Mouse (Mus musculus) heart, postnatal 36 days (tissue): ENCODE measurements at regions not wholly inside any gene's neighbourhood (a gene's known extent, or its start where the extent isn't known, plus 50 kb on each side); places are given as distances from the start of the nearest gene placed in this dataset.

Experiments
- DNase-seq, 2 experiments: peaks; one replicate each; pipeline ENCODE4 v3.0.0; 2021 to 2022
- intact Hi-C: fragments of 180-260 bp; cut with DNase I; formaldehyde crosslinking; loops from one replicate; pipeline ENCODE4 v1.15.1; 2025

DNA sequence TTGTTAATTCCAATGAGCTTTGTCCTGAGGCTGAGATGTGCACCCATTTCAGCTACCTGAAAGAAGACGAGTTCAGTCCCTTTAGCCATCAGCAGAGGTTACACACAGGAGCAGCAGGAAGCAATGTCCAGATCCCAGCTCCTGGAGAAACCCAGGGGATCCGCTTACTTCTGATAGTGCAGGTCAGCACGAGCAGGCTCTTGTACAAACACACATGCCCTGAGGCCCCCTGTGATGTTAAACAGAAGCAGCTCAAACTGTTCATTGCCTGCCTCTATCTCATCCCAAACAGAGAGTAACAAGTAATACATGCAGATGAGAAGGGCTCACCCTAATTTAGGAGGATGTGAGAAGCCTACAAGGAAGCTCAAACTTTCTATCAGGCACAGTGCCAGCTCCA, 203.3 kb upstream of the Apob start:
- intact Hi-C loops = loop anchor here (10.0 kb wide), 1 partner anchor 229 kb away; no protein-coding TSS in a partner anchor
- DNase-seq = no peak

DNA sequence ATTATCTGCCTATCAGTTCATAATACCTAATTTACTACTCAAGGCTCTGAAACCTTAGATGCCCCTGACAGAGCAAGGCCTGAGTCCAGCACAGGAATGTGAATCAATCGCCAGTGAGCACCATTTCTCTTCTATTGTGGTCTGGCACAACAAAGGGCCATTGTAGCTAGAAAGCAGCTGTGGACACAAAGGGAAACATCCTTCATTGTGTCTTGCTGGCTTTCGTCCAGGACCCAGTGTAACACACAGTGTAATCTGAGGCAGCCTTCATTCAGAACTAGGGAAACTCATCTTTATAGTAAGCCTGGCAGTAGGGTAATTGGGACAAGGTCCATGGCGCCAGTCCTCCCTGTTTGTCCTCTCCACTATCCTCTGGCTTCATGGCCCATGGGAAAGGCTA, 201.1 kb upstream of the Apob start:
- intact Hi-C loops = loop anchor here (10.0 kb wide), 1 partner anchor 232 kb away; no protein-coding TSS in a partner anchor
- no peak for DNase-seq

DNA sequence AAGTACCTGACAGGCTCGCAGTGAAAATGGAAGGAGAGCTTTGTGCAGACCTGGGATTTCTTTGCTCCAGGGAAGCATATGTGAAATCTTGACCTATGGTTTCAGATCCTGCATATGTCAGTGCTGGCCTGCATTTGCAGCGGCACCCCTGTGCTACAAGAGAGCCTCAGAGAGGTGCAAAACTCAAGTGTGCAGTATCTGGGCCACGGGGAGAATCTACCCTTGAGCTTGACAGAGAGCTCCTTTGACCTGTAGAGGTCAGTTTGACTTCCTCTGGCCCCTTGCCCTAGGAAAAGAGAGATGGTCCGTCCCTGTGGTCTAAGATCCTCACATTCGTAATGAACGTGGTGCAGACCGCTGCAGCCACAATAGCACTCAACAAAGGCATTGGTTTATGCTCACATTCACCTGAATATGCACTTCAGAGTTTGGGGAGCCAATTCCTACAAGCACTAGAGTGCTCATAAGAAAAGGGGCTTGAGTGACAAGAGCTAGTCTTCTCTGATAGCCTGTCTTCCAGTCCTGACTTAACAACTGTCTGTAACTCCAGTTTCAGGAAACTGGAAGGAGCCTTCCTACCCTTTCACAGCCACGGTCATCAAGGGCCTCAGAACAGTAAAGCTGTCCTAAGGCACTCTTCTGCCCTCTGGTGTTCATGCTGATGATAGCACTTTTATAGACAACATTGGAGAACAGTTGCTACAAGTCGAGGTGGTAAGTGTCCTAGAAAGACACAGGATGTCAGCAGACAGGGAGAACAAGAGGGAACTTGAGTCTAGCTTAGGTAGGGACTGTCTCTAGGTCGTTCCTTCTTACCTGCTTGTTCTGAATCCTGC, 200.0 kb upstream of the Apob start:
- intact Hi-C loops = loop anchor here (2.0 to 10.0 kb wide), 2 partner anchors 201 to 233 kb away; no protein-coding TSS in a partner anchor
- peak; percentile 19 to 21 for DNase-seq

DNA sequence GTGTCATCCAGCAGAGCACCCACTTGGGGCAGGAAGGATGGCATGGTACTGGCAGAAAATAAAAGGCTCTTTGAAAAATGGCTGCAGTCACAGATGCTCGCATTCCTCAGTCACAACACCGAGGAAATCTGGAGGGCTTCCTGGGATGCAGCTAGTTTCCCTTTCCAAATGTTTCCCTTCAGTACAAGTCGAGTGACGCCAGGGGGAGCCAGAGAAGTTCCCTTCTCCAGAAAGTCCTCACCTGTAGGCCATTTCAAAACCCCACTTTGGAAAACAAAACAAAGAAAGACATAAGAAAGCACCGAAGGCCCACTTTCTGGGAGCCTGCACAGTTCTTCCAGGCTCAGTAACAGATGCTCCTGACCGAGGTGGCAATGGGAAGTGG, 199.4 kb upstream of the Apob start:
- intact Hi-C loops = loop anchor here (2.0 to 10.0 kb wide), 2 partner anchors 201 to 233 kb away; no protein-coding TSS in a partner anchor
- DNase-seq = no peak

DNA sequence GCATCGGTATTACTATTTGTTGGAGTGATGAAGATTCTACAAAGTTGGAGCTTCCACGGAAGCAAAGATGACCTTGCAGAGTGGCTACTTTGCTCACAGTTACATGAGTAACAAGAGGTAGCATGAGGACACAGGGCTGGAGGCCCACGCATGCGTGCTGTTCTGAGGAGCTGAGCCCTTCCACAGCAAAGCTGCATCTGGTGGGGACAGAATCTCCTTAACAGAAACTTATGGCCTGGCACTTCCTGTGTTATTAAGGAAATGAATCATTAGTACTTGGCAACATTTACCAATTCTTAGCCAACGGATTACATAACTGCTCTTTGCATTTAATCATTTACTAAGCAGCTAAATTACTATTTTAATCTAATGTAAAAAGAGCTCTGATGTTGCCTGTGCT, 160.8 kb upstream of the Apob start:
- intact Hi-C loops = no loop called here

DNA sequence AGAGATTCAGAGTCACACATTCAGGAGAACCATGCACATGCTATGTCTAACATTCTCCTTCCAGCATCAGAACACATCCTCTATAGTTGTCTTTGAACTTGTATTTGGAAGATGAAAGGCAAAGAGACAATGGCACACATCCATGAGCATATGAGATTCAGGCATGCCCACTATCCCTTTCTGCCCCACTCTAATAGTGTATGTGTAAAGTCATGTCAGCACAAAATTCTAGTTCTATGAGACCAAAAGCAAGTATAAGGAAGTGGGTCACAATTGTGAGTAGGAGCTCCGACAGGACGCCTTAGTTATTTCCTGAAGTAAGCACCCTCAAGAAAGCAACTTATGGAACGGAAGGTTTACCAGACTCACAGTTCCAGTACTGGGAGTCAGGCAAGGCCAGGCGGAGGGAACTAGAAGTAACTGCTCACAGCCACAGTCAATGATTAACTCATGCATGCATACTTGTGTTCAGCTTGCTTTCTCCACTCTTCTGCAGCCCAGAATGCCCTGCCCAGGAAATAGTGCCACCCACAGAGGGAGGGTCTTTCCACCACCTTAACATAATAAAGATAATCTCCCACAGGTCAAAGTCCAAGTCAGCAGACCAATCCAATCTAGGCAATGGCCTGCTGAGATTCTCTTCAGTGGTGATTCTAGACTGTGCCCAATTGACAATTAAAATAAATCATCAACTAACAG, 157.3 kb upstream of the Apob start:
- intact Hi-C loops = no loop called here
- no peak for DNase-seq

More for the DNA sequence above, 160.8 kb upstream of the Apob start:
- DNase-seq = peak; percentile 15 to 29

DNA sequence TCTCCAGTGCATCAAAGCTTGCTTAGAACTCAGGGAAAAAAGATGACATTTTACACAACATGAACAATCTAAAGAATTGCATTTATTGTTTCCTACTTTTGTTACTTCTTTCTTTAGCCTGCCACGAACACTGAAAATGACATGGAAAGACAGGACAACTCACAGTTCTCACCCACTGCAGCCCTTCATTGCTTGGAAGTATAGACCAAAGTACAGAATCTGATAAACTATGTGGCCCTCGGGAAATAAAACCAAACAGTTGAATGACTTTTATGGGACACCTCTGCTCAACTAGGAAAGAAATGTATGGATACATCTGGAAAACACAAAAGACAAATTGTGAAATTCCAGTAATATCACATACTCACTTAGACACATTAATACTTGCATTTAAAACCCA, 156.7 kb upstream of the Apob start:
- intact Hi-C loops = no loop called here
- no peak for DNase-seq

DNA sequence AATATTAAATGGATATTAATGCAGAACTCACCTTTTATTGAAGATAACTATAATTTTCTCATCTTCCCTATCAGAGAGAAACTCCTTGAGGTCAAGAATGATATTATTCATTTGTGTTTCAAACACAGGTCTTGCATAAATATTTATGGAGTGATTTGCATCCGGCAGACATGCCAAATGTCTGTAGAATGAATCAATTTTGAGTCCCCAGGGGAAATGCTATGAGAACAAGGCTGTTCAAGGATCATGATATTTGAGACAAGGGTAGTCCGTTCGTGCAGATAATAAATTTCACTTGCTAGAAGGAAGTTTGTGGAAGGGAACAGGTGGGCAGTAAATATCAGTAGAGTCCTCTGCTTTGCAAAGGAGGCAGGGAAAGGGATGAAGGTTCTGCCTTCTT, 141.7 kb upstream of the Apob start:
- DNase-seq = no peak
- intact Hi-C loops = no loop called here

DNA sequence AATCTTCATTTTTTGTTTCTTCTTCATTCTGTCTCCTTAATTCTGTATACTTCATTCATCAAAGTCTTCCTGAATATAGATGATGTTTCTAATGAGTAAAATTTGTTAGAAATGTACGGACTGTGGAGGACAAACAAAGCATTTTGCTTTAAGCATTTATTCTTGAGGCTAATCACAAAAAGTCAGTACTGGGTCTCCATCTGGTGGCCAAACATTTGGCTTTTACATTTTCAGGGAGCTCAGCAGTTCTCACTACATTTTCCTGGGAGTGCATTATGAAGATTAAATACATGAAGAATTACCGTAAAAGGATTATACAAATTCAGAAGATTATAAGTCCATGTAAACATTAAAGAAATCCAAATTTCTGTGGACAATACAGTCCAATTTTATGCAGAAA, 123.6 kb upstream of the Apob start:
- DNase-seq = no peak
- intact Hi-C loops = no loop called here

DNA sequence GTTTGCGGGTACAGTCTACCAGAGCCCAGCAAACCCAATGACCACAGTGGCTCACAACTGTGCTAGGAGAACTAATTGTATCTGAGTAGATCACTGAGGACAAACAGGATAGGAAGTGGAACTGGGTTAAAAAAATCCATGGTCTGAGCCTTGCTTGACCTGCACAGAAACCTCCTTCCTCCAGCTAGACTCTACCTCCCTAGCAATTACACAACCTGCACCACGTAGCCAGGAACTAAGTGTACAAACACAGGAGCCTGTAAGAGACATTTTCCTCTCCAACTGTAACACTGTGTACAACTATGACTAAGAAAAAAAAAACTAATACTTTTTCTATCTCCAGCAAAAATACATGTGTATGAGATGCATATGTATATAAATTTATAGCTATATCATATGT, 121.8 kb upstream of the Apob start:
- no peak for DNase-seq
- intact Hi-C loops = no loop called here

DNA sequence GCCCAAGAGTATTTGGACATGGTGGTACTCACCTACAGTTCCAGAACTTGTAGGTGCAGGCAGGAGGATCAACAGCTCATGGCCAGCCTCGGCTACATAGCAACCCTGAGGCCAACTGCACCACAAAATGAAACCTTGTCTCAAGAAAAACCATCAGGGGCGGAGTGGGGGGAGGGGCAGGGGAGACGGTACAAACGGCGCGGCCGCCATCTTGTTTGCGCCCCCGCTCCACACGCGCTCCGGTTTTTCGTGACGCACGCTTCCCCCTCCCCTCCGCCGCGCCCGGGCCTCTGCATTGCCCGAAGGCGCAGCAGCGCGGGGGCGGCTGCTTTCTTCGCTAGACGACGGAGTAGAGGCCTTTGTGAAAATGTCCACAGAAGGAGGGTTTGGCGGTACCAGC, 117.9 kb upstream of the Apob start:
- intact Hi-C loops = no loop called here
- no peak for DNase-seq

DNA sequence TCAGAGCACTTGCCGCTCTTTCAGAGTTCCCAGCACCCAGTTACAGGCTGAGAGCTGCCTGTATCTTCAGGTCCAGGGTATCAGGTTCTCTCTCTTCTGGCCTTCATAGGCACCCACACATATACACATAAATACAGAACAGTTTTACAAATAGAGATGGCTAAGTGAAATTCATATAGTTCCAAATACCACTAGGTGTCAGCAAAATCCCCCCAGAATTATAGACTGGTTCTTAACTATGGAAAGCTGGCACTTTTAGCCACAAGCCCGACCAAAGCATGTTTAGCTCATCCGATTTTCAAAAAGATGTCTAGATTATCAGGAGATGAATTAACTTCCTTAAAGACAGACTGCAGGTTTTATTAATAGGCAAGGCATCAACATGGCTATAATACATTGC, 107.4 kb upstream of the Apob start:
- no peak for DNase-seq
- intact Hi-C loops = loop anchor here (2.0 kb wide), 1 partner anchor 109 kb away; no protein-coding TSS in a partner anchor

DNA sequence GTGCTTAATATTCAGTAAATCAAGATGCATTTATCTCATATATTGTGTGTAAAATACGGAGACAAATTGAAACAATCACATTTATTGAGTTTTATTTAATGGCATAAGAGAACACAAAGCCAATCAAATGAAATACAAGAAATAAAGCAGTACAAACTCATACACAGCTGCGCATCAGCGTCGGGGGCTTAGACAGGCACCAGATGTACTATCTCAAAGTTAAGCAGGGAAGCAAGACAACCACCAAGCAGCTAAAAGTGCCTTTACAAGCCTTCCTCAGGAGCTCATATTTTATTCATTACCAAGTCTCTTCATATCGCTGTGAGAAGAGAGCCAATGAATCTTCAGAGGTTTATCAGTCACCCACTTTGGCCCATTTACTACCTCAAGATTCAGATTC, 107.0 kb upstream of the Apob start:
- no peak for DNase-seq
- intact Hi-C loops = loop anchor here (2.0 kb wide), 1 partner anchor 108 kb away; no protein-coding TSS in a partner anchor

DNA sequence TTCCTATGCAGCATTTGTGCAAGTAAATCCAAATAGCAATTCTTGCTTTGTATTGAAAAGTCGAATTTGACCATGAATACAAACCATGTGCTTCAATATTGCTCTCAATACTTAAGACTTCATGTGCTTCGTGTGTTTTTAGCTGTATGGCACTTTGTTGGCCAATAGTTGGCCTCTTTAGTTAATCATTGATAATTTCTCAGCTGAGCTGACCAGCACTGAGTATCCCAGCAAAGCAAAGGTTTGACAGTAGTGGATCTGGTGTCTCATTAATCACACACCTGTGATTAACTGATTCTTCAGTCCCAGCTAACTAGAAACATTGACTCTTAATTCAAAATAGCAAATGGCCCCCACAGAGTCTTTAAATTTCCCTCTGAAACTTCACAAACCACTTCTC, 102.0 kb upstream of the Apob start:
- intact Hi-C loops = no loop called here
- DNase-seq = no peak

DNA sequence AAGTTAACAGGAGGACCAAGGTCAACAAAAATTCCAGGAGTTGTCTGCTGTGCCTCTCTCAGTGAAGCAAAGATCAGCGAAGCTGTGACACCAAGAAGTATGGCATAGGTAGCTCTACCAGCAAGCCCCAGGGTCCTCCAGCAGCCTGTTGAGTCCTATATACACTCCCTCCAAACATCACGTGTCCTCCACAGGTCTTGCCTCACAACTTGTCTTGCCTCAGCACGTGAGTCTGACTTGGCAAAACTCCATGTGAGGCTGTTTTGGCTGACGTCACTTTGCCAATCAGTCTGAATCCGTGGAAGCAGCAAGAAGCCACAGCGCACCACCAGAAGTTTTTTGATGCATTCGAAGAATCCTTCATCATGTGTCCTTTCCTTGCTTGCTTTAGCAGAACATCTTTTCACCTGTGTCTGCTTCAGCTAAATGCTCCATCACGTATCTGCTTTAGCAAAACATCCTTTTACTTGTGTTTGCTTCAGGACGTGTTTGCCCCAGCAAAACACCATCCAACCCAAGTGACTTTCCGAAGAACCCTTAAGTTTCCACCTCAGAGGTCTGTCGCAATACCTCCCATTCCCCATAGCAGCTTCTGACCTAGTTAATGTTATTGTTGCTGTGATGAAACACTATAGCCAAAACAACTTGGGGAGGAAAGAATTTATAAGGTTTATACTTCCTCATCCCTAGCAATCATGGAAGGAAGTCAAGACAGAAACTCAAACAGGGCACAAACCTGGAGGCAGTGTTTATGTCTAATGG, 101.0 kb upstream of the Apob start:
- DNase-seq = no peak
- intact Hi-C loops = no loop called here

DNA sequence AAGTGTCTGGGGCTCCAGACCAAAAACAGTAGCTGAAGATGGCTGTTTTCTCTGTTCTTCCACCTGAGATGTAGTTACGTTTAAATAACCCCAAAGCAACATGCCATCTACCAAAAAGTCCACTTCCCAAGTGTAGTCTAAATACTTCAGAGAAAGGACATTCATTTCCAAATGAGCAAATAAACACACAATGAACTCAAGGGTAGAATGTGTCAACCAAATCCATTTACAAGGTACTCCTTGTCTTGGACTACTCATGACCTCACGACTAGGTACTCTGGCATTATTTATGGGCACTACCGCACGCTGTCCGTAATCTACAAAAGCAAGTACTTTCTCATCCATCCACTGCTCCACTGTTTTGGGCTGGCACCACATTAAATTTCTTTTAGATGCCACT, 98.7 kb upstream of the Apob start:
- DNase-seq = no peak
- intact Hi-C loops = no loop called here

DNA sequence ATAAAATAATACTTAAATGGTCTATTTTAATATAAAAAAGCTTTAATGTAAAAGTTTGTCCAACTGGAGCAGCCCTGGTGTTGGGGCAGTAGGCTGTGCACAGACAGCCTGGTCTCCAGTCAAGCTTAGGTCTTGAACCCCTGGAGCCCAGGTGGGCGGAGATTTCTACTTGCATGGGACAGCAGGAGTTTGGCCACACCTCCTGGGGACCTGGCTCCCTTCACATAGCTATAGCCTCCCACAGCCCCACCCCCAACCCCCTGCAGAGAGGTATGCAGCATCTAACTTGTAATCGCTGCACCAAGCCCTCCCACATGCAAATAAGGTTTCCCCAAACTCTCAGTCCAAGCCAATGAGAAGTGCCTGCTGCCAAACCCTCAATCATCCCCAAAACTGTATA, 81.3 kb upstream of the Apob start:
- no peak for DNase-seq
- intact Hi-C loops = no loop called here

DNA sequence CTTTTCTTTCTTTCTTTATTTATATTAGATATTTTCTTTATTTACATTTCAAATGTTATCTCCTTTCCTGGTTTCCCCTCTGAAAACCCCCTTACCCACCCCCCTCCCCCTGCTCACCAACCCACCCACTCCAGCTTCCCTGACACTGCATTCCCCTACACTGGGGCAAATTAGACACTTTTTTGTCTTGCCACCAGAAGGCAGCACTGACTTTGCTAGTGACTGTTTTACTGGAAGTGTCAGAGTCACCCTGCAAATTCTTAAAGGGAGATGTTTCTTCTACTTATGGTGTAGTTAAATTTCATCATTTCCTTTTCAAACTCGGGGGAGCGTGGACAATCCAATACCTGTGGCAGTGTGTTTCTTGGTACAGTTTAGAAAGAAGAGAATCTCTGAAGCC, 72.1 kb upstream of the Apob start:
- no peak for DNase-seq
- intact Hi-C loops = loop anchor here (2.0 kb wide), 1 partner anchor 73 kb away; no protein-coding TSS in a partner anchor

DNA sequence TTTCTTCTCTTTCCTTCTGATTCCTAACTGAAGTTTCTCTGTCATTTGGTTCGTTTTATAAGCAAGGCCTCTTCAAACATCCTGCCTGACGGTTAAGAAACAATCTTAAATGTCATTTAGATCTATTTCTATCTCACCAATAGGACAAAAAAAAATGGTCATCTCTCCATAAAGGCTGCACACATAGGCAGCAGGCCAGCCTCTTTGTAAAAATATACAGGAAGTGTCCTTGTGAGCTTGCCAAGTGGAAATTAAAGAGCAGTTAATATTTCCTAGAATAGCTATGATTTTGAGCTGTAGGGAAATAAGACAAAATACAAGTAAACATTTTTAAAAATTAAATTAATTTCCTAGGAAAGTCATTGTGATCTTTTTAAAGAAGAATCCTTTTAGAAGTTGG, 70.6 kb upstream of the Apob start:
- intact Hi-C loops = no loop called here
- no peak for DNase-seq

DNA sequence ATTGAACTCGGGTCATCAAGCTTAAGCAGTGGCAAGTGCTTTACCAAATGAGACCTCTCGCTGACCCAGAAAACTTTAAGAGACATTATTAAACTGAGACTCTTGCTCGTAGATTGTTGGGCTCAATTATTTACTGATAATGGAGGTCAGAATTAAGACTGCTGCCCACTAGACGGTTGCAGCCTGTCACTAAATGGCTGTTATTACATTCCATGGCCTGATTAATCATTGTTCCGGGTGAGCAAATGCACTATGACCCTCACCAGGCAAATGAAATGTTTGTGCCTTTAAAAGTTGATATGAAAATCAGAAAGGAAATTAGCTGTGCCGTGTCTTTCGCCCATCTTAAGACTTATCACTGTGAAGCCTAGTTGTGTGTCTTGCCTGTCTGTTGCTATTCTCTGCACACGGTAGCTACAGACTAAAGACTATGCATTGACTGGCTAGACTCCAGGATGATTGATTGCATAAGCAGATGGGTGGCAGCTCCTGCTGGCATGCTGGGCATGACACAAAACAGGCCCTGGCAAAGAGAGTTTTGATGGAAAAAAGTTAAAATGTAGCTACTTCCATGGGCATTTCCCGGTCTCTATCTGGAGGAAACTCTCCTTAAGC, 67.6 kb upstream of the Apob start:
- intact Hi-C loops = no loop called here
- DNase-seq = no peak

DNA sequence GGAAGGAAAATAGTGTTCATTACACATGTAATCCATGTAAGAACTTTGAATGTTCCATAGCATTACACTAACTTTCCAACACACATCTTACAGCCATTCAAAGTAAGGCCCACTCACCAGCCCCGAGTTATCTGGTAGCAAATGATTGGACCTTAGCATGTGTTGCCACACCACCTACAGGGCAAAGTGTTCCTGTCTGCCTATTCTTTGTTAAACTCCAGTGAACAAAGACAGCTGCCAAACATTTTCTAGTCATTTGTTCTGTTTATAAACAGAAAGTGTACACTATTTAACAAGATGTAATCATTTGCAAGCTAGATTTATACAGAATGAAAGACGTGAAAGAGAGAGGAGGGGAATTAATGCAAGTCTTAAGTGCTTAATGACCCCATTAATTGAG, 66.9 kb upstream of the Apob start:
- DNase-seq = no peak
- intact Hi-C loops = no loop called here
